ENCODE assay signal across 22 mouse cellular contexts in genomic region chr2:145344521-145344920, GRCm38 (mm10).
DNase-seq lines count a peak whose midpoint lies in the region; ATAC-seq and TF ChIP-seq lines count a peak whose summit lies in the region.
"Had no signal": no experiment of that assay in that cellular context is flagged by ENCODE, and none has a peak within 500 bp of the region (broad histone marks: within the 10 kb centered on the region; RNA-seq: fewer than 3 reads in every experiment).

No protein-coding gene starts in this region.

- peak overlapping the region; percentile 71 for H3K27ac ChIP-seq in left cerebral cortex, adult 2 months
- H3K27ac ChIP-seq: embryonic facial prominence, embryonic 13.5 days; embryonic facial prominence, embryonic 15.5 days; forebrain, embryonic 10.5 days; forebrain, embryonic 12.5 days had no signal

- TF ChIP-seq CTCF in left cerebral cortex, adult 2 months (IDR thresholded peaks at IDR 0.05): no peak

- intact Hi-C loops in left cerebral cortex, adult 2 months (cut with DNase I): no loop called here

- peak; percentile 48 for ATAC-seq in frontal cortex, adult (ENCODE audit: low TSS enrichment)
- ATAC-seq: CD4-positive, CD25-positive, alpha-beta regulatory T cell, adult 4 months; forebrain, embryonic 14.5 days; forebrain, embryonic 16.5 days had no signal

- H3K4me3 ChIP-seq in left cerebral cortex, adult 2 months: no peak overlapping the region
- H3K4me3 ChIP-seq: embryonic facial prominence, embryonic 13.5 days; embryonic facial prominence, embryonic 15.5 days; erythroblast, embryonic 14.5 days; forebrain, embryonic 10.5 days; forebrain, embryonic 12.5 days had no signal

- no peak for DNase-seq in frontal cortex, postnatal 14 days (ENCODE audit: low spot score in 2 of 2)
- no peak for DNase-seq in left cerebral cortex, adult 2 months (ENCODE audit: extremely low spot score in 1 of 2, low spot score in 2 of 2)
- DNase-seq in left cerebral cortex, adult 18-20 months (ENCODE audit: low spot score in 2 of 2): no peak
- no peak for DNase-seq in MN1 (ENCODE audit: low spot score)
- DNase-seq: adrenal gland, adult 2 months; adrenal gland, postnatal 10 days; adrenal gland, postnatal 25 days; B cell, adult 2 months; cerebellum, adult 11-12 months; cerebellum, adult 2 months; cerebellum, adult 9-10 months; cerebellum, postnatal 10 days; cerebellum, postnatal 25 days had no signal
